Mouse (Mus musculus) thymus, adult 2 months (tissue): ENCODE data around the gene Zbtb17. TPM values are rescaled to one million over a fixed set of nuclear protein-coding genes. Genes with fewer than 3 reads are reported as not detected.

Experiments
- DNase-seq: peaks from one replicate; pipeline ENCODE4 v3.0.0; 2021
- H3K27ac ChIP-seq: fragments of 200-500 bp; 2 replicates; pipeline ENCODE4 v1.5.1; 2012; ENCODE audit warnings: low read length, control low read depth; ENCODE audit not compliant: control insufficient read depth, insufficient read depth
- H3K27me3 ChIP-seq: fragments of 200-500 bp; 2 replicates; pipeline ENCODE4 v1.6.1; 2012; ENCODE audit warnings: mild to moderate bottlenecking, low read length, moderate library complexity, mixed read lengths; ENCODE audit not compliant: control insufficient read depth, insufficient read depth
- H3K36me3 ChIP-seq: fragments of 200-500 bp; 2 replicates; pipeline ENCODE4 v1.6.1; 2012; ENCODE audit warnings: mild to moderate bottlenecking, low read length, moderate library complexity; ENCODE audit not compliant: control insufficient read depth, insufficient read depth
- H3K4me1 ChIP-seq: fragments of 200-500 bp; replicated peaks from 2 replicates; pipeline ENCODE4 v1.6.1; 2012; ENCODE audit warnings: low read length; ENCODE audit not compliant: control insufficient read depth, insufficient read depth
- H3K4me3 ChIP-seq: fragments of 200-500 bp; 2 replicates; pipeline ENCODE4 v1.5.1; 2012; ENCODE audit warnings: mild to moderate bottlenecking, low read length, control low read depth, moderate library complexity; ENCODE audit not compliant: control insufficient read depth, insufficient read depth
- CTCF ChIP-seq: fragments of 200-500 bp; IDR thresholded peaks from 2 replicates; pipeline ENCODE4 v1.5.1; 2012; ENCODE audit warnings: mild to moderate bottlenecking, control low read depth, low read length, moderate library complexity, borderline replicate concordance; ENCODE audit not compliant: control insufficient read depth, poor library complexity, insufficient read depth; ENCODE audit errors: extremely low read depth
- POLR2A ChIP-seq: fragments of 200-500 bp; IDR thresholded peaks from 2 replicates; pipeline ENCODE4 v1.6.1; 2012; ENCODE audit warnings: mild to moderate bottlenecking, low read length, control low read depth, moderate library complexity; ENCODE audit not compliant: control insufficient read depth, poor library complexity, insufficient read depth; ENCODE audit errors: extremely low read depth
- WGBS: fragments of 180-500 bp; shearing (Covaris S2); methylation state at CpG from one replicate; pipeline ENCODE4 v1.1.7; 2018; 5-methylcytosine and 5-hydroxymethylcytosine counted together
- polyA plus RNA-seq: library from polyadenylated mRNA; depleted of rRNA; stranded (reverse); fragments of >200 nt; gene quantifications from 2 replicates; pipeline ENCODE4 v1.2.3, GENCODE M21; 2012

Zbtb17 gene
- polyA plus RNA-seq, 1 experiment, result 98.6 TPM

- no peak for DNase-seq
- TF ChIP-seq POLR2A, result no peak
- no peak for TF ChIP-seq CTCF
- H3K27ac ChIP-seq, result no peak overlapping the region
- H3K27me3 ChIP-seq, result no peaks in the 10 kb centered on the region
- H3K36me3 ChIP-seq, result no peaks in the 10 kb centered on the region
- H3K4me3 ChIP-seq, result no peak overlapping the region
- 99% methylated on average over 5 of the region's 5 CpGs for WGBS
- 0 out of 2 replicates have a peak, but pooled peaks cover 2% of the 10 kb centered on the region for H3K4me1 ChIP-seq
Measured at GRCm38 (mm10) chr4:141502723-141503122, 58.3 kb downstream of the Zbtb17 start.

- DNase-seq, result no peak
- Histone ChIP-seq H3K36me3 (no peaks in the 10 kb centered on the region), H3K4me1 (0 out of 2 replicates have a peak, but pooled peaks cover 2% of the 10 kb centered on the region), H3K27me3 (no peaks in the 10 kb centered on the region), H3K4me3 (no peak overlapping the region), H3K27ac (no peak overlapping the region)
- WGBS, result 97% methylated on average over 4 of the region's 4 CpGs
- TF ChIP-seq CTCF (no peak), POLR2A (no peak)
Measured at GRCm38 (mm10) chr4:141504471-141504870, 60.0 kb downstream of the Zbtb17 start.

GRCm38 (mm10) chr4:141505810-141506209 is 61.4 kb downstream of the Zbtb17 start:
- H3K4me1 ChIP-seq, result 0 out of 2 replicates have a peak, but pooled peaks cover 2% of the 10 kb centered on the region
- no peak for DNase-seq
- H3K27ac ChIP-seq, result no peak overlapping the region
- no peak for TF ChIP-seq CTCF
- TF ChIP-seq POLR2A, result no peak
- 95% methylated on average over 11 of the region's 11 CpGs for WGBS
- no peaks in the 10 kb centered on the region for H3K27me3 ChIP-seq
- no peaks in the 10 kb centered on the region for H3K36me3 ChIP-seq
- no peak overlapping the region for H3K4me3 ChIP-seq

GRCm38 (mm10) chr4:141506352-141506751 is 61.9 kb downstream of the Zbtb17 start:
- H3K27me3 ChIP-seq, result no peaks in the 10 kb centered on the region
- H3K4me3 ChIP-seq, result no peak overlapping the region
- no peaks in the 10 kb centered on the region for H3K36me3 ChIP-seq
- no peak for TF ChIP-seq POLR2A
- TF ChIP-seq CTCF, result no peak
- H3K27ac ChIP-seq, result peak overlapping the region; percentile 49; the same call in 1 of the 2 replicates
- no peak for DNase-seq
- 0 out of 2 replicates have a peak, but pooled peaks cover 2% of the 10 kb centered on the region for H3K4me1 ChIP-seq
- WGBS, result 68% methylated on average over 10 of the region's 10 CpGs

GRCm38 (mm10) chr4:141506893-141507292 is 62.4 kb downstream of the Zbtb17 start:
- TF ChIP-seq CTCF, result no peak
- Histone ChIP-seq H3K4me3 (no peak overlapping the region), H3K4me1 (0 out of 2 replicates have a peak, but pooled peaks cover 2% of the 10 kb centered on the region), H3K36me3 (no peaks in the 10 kb centered on the region), H3K27ac (no peak overlapping the region), H3K27me3 (no peaks in the 10 kb centered on the region)
- DNase-seq, result no peak
- whole genome bisulfite sequencing, result 86% methylated on average over 10 of the region's 10 CpGs

GRCm38 (mm10) chr4:141510457-141510856 is 66.0 kb downstream of the Zbtb17 start:
- TF ChIP-seq CTCF (no peak), POLR2A (no peak)
- Histone ChIP-seq H3K27ac (no peak overlapping the region), H3K4me1 (0 out of 2 replicates have a peak, but pooled peaks cover 2% of the 10 kb centered on the region), H3K4me3 (no peak overlapping the region), H3K36me3 (no peaks in the 10 kb centered on the region), H3K27me3 (no peaks in the 10 kb centered on the region)
- 94% methylated on average over 13 of the region's 13 CpGs for WGBS
- no peak for DNase-seq

GRCm38 (mm10) chr4:141512145-141512544 is 67.7 kb downstream of the Zbtb17 start:
- H3K4me1 ChIP-seq, result no peaks in the 10 kb centered on the region
- no peaks in the 10 kb centered on the region for H3K27me3 ChIP-seq
- H3K27ac ChIP-seq, result no peak overlapping the region
- no peak for DNase-seq
- H3K4me3 ChIP-seq, result no peak overlapping the region
- TF ChIP-seq CTCF (no peak), POLR2A (no peak)
- 88% methylated on average over 6 of the region's 6 CpGs for whole genome bisulfite sequencing
- peaks cover 16% of the 10 kb centered on the region for H3K36me3 ChIP-seq
